Mouse (Mus musculus) C2C12 (cell line): ENCODE data around the gene Amigo1.

Experiments
- CEBPB ChIP-seq: IDR thresholded peaks from one replicate; pipeline ENCODE4 v1.6.1; 2011; ENCODE audit warnings: low read depth, mild to moderate bottlenecking, control low read depth, moderate library complexity
- CTCF ChIP-seq: IDR thresholded peaks from one replicate; pipeline ENCODE4 v1.5.1; 2011; ENCODE audit not compliant: control insufficient read depth, insufficient read depth, insufficient read length
- MAX ChIP-seq: IDR thresholded peaks from one replicate; pipeline ENCODE4 v1.6.1; 2011; ENCODE audit warnings: mild to moderate bottlenecking, control low read depth
- MYOD1 ChIP-seq: IDR thresholded peaks from one replicate; pipeline ENCODE4 v1.6.1; 2011; ENCODE audit warnings: low read depth; ENCODE audit not compliant: control insufficient read depth, insufficient read length
- MYOG ChIP-seq: IDR thresholded peaks from one replicate; pipeline ENCODE4 v1.6.1; 2011; ENCODE audit not compliant: control insufficient read depth, insufficient read length; ENCODE audit errors: extremely low read depth
- USF1 ChIP-seq: IDR thresholded peaks from one replicate; pipeline ENCODE4 v1.6.1; 2011; ENCODE audit warnings: low read depth, mild to moderate bottlenecking, control low read depth, moderate library complexity

GRCm38 (mm10) chr3:108139113-108139512 lies 47.0 kb upstream of the Amigo1 start:
- TF ChIP-seq CTCF, result no peak
- no peak for TF ChIP-seq MYOG
- no peak for TF ChIP-seq MAX
- TF ChIP-seq USF1, result no peak
- no peak for TF ChIP-seq MYOD1
- no peak for TF ChIP-seq CEBPB
